31 mouse cellular contexts compared by ENCODE assay signal in the genomic region with DNA sequence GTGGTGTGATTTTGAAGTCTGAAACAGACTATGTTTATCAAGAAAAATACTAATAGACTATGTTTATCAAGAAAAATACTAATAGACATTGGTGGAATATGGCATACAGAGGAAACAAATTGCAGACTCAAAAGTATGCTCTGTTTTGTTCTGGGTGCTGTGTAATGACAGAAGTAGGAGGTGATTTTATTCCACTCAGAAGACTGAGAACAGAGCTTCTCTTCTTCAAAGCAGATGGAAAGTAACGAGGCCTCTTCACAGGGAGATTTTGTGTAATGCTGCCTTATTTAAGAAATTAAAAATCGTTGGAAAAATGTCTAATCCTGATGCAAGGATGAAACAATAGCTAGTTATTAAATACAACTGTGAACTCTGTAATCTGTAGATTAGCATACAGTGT.
"Had no signal": no experiment of that assay in that cellular context is flagged by ENCODE, and none has a peak within 500 bp of the region (broad histone marks: within the 10 kb centered on the region; RNA-seq: fewer than 3 reads in every experiment).

No protein-coding gene starts in this region.

- H3K4me3 ChIP-seq: limb, embryonic 10.5 days; limb, embryonic 12.5 days; limb, embryonic 13.5 days; limb, embryonic 15.5 days; liver, embryonic 12.5 days; liver, embryonic 13.5 days; liver, embryonic 15.5 days; lung, embryonic 15.5 days; megakaryocyte, embryonic 14.5 days; midbrain, embryonic 10.5 days; midbrain, embryonic 12.5 days; midbrain, embryonic 13.5 days; midbrain, embryonic 15.5 days; myocyte; neural tube, embryonic 12.5 days; neural tube, embryonic 13.5 days had no signal

- ATAC-seq: liver, embryonic 12.5 days; liver, postnatal 0 days; lung, postnatal 0 days; midbrain, embryonic 13.5 days; midbrain, embryonic 15.5 days; midbrain, embryonic 16.5 days had no signal

- H3K27ac ChIP-seq: limb, embryonic 10.5 days; limb, embryonic 12.5 days; limb, embryonic 13.5 days; limb, embryonic 15.5 days; liver, embryonic 12.5 days; liver, embryonic 13.5 days; liver, embryonic 14.5 days; liver, embryonic 15.5 days; lung, embryonic 15.5 days; macrophage; midbrain, embryonic 10.5 days; midbrain, embryonic 12.5 days; midbrain, embryonic 13.5 days; midbrain, embryonic 15.5 days; neural tube, embryonic 12.5 days; neural tube, embryonic 13.5 days had no signal

- DNase-seq: left cerebral cortex, postnatal 4 days; liver; liver, embryonic 13.5 days; liver, postnatal 0 days; lung, adult 18-20 months; lung, adult 2 months; lung, embryonic 14.5 days; lung, postnatal 10 days; lung, postnatal 14 days; lung, postnatal 36 days; lung, postnatal 4 days; midbrain, embryonic 14.5 days had no signal
